Mouse (Mus musculus) embryo, embryonic 10.5 days (tissue): ENCODE measurements around the gene Acr.

Experiments
- DNase-seq: peaks from one replicate; pipeline ENCODE4 v3.0.0-alpha.2; 2015; ENCODE audit warnings: low spot score

Gene Acr

GRCm38 (mm10) chr15:89622959-89623625, 55.0 kb downstream of the Acr start:
- no peak for DNase-seq

GRCm38 (mm10) chr15:89623626-89623959, 55.5 kb downstream of the Acr start:
- peak; percentile 87 for DNase-seq
